ENCODE assay signal across 14 mouse cellular contexts in genomic region chr13:47345576-47345975, GRCm38 (mm10).
DNase-seq lines count a peak whose midpoint lies in the region; ATAC-seq lines count a peak whose summit lies in the region.
"Had no signal": no experiment of that assay in that cellular context is flagged by ENCODE, and none has a peak within 500 bp of the region (broad histone marks: within the 10 kb centered on the region; RNA-seq: fewer than 3 reads in every experiment).

No protein-coding gene starts in this region.

- WGBS in liver, embryonic 11.5 days: 36% methylated on average over 9 of the region's 9 CpGs
- 50% methylated on average over 9 of the region's 9 CpGs for WGBS in intestine, embryonic 16.5 days

- no peak for ATAC-seq in liver, embryonic 11.5 days (replicated peaks; ENCODE audit: low FRiP score)
- ATAC-seq in intestine, embryonic 16.5 days: no peak
- ATAC-seq: hindbrain, embryonic 16.5 days had no signal

- H3K4me3 ChIP-seq in liver, embryonic 11.5 days (ENCODE audit: low read depth, low read length): no peak overlapping the region
- no peak overlapping the region for H3K4me3 ChIP-seq in intestine, embryonic 16.5 days (ENCODE audit: low read length)
- H3K4me3 ChIP-seq: left cerebral cortex, adult 2 months; megakaryocyte, embryonic 14.5 days; myocyte had no signal

- H3K4me1 ChIP-seq in liver, embryonic 11.5 days (replicated peaks; ENCODE audit: control insufficient read depth, insufficient read depth, low read length): no peaks in the 10 kb centered on the region
- no peaks in the 10 kb centered on the region for H3K4me1 ChIP-seq in intestine, embryonic 16.5 days (ENCODE audit: control insufficient read depth, insufficient read depth, low read length)
- H3K4me1 ChIP-seq: megakaryocyte, embryonic 14.5 days had no signal

- H3K9me3 ChIP-seq in liver, embryonic 11.5 days (ENCODE audit: control insufficient read depth, low read length): no peaks in the 10 kb centered on the region
- no peaks in the 10 kb centered on the region for H3K9me3 ChIP-seq in intestine, embryonic 16.5 days (ENCODE audit: control insufficient read depth, low read length)
- H3K9me3 ChIP-seq: megakaryocyte, embryonic 14.5 days had no signal

- H3K4me2 ChIP-seq in liver, embryonic 11.5 days: no peak overlapping the region
- H3K4me2 ChIP-seq in intestine, embryonic 16.5 days (ENCODE audit: low read depth, low read length): no peak overlapping the region

- H3K27me3 ChIP-seq in liver, embryonic 11.5 days (replicated peaks; ENCODE audit: control insufficient read depth, insufficient read depth, low read length): no peaks in the 10 kb centered on the region
- H3K27me3 ChIP-seq in intestine, embryonic 16.5 days (replicated peaks; ENCODE audit: control insufficient read depth, insufficient read depth, low read length): no peaks in the 10 kb centered on the region
- H3K27me3 ChIP-seq: megakaryocyte, embryonic 14.5 days had no signal

- H3K9ac ChIP-seq in liver, embryonic 11.5 days (ENCODE audit: low read depth, low read length): no peak overlapping the region
- H3K9ac ChIP-seq in intestine, embryonic 16.5 days (ENCODE audit: low read depth, low read length): no peak overlapping the region

- H3K36me3 ChIP-seq in liver, embryonic 11.5 days (ENCODE audit: control insufficient read depth, insufficient read depth, low read length): no peaks in the 10 kb centered on the region
- no peaks in the 10 kb centered on the region for H3K36me3 ChIP-seq in intestine, embryonic 16.5 days (ENCODE audit: control insufficient read depth, insufficient read depth, low read length)

- no peak overlapping the region for H3K27ac ChIP-seq in liver, embryonic 11.5 days (ENCODE audit: low read depth, low read length)
- H3K27ac ChIP-seq in intestine, embryonic 16.5 days (ENCODE audit: low read length): no peak overlapping the region
- H3K27ac ChIP-seq: kidney, postnatal 0 days; left cerebral cortex, adult 2 months had no signal

- DNase-seq in embryo, embryonic 11 days: peak; percentile 45
- DNase-seq in embryo, embryonic 9.5 days (ENCODE audit: extremely low spot score): no peak
- DNase-seq in liver: peak; percentile 16
- no peak for DNase-seq in liver, embryonic 11.5 days (ENCODE audit: low spot score)
- peak; percentile 47 for DNase-seq in adrenal gland, postnatal 14 days
- DNase-seq in lung, postnatal 10 days: peak; percentile 79
- DNase-seq in right cerebral cortex, postnatal 10 days (ENCODE audit: low spot score in 2 of 2): no peak
- DNase-seq: cerebellum, adult 9-11 months had no signal

Comparison
In these comparisons a context has a peak if more than half of its experiments do, and no peak if none do; other contexts are left out.
1. DNase-seq: peak in embryo, embryonic 11 days (single experiment), liver (single experiment), adrenal gland, postnatal 14 days (single experiment) and lung, postnatal 10 days (single experiment); none in embryo, embryonic 9.5 days (single experiment), liver, embryonic 11.5 days (single experiment) and right cerebral cortex, postnatal 10 days (0 of 2).